Mouse (Mus musculus): ENCODE measurements around the gene Tubg1. TPM values are rescaled to one million over a fixed set of nuclear protein-coding genes. Genes with fewer than 3 reads are reported as not detected.

Gene Tubg1
- total RNA-seq, 2 experiments from 2014 or later, result 42.6 to 44.6 TPM

GRCm38 (mm10) chr11:101164677-101165580 is 45.2 kb downstream of the Tubg1 start:
- no peak for DNase-seq

- DNase-seq, result no peak
These were observed 46.6 kb downstream of the Tubg1 start for GRCm38 (mm10) chr11:101166357-101166756.

DNA sequence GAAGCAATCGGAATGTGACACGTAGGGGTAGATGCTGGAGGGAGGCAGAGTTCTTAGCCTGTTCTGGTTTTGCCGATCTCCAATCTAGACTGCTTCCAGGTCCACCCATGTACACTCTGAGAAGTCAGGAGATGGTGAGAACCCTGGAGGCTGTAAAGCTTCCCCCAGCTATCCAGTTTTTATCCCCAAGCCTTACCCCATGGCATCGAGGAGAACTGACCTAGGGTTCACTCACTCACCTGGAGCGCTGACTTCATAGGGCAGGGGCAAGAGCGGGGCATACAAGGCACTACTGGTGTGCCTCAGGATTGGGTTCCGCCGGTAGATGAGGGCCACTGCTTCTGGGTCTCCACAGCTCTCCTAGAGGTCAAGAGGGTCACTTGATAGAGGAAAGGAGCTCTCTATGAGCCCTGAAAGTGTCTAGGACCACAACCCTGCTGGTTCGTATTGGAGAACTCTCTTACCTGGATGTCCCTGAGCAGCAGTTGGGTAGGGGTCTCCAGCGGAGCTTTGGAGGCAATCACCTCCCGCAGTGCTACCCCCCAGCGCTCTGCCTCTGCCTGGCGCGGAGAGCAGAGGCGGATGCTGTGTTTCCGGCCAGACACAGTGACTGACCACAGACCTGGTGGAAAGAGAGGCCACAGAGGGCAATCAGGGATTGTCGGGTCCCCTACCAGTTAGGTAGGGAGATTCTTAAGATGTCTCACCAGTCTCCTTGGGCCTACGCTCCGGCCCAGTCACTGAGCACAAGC is 47.6 kb downstream of the Tubg1 start:
- DNase-seq, result no peak

GRCm38 (mm10) chr11:101167963-101168300 is 48.2 kb downstream of the Tubg1 start:
- no peak for DNase-seq

DNA sequence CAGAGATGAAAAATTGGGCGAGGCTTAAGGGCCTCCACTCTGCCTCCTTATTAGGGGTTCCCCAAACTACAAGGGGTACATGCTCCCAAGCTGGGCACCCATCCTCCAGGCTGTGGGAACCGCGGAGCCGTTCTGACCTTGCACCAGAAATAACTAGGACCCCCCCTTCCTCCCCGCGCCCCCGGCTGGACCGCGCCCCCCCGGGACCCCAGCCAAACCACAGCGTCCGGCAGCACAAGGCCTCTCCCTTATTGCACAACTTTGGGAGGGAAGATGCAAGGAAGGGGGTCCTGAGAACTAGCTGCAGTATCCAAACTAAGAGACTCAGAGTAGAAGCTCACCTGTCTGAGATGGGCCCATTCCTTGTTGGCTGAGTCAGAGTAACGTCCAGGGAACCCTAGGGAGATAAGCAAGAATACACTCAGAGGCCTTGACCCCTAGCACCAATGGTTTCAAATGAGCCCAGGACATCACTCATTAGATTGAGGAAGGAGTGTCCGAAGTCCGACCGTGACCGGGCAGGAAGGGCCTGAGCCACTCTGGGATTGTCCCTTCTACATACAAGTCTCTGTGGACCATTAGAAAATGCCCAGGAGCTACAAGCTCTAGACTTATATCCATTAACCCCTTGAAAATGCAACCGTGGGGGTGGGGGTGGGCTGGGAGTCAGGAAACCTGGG is 48.7 kb downstream of the Tubg1 start:
- DNase-seq, result peak; percentile 72

GRCm38 (mm10) chr11:101169301-101170107 is 49.8 kb downstream of the Tubg1 start:
- no peak for DNase-seq

DNA sequence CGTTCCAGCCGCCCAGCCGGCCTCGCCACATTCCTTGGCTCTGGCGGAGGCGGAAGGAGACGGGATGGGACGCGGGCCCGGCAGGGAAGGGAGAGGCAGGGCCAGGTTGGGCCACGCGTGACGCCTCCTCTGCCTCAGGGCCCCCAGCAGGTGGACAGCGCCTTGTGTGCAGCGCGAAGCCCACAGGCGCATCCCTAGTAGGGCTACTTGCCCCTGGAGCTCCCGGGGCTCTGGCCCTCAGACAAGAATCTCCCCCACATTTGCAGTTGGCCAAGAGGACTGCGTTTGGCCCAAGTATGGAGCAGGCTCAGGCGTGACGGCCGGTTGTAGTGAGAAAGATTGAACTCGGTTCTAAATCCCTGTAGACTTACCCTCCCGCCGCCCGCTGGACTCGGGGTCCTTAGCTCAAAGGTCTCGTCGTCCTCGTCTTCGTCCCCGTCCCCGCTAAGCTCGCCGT is 50.6 kb downstream of the Tubg1 start, which contains the start of gene Cntnap1:
Gene Cntnap1 (plus strand): TSS at position 170 of the 457 bp plus-strand sequence.
- peak; percentile 77 for DNase-seq

DNA sequence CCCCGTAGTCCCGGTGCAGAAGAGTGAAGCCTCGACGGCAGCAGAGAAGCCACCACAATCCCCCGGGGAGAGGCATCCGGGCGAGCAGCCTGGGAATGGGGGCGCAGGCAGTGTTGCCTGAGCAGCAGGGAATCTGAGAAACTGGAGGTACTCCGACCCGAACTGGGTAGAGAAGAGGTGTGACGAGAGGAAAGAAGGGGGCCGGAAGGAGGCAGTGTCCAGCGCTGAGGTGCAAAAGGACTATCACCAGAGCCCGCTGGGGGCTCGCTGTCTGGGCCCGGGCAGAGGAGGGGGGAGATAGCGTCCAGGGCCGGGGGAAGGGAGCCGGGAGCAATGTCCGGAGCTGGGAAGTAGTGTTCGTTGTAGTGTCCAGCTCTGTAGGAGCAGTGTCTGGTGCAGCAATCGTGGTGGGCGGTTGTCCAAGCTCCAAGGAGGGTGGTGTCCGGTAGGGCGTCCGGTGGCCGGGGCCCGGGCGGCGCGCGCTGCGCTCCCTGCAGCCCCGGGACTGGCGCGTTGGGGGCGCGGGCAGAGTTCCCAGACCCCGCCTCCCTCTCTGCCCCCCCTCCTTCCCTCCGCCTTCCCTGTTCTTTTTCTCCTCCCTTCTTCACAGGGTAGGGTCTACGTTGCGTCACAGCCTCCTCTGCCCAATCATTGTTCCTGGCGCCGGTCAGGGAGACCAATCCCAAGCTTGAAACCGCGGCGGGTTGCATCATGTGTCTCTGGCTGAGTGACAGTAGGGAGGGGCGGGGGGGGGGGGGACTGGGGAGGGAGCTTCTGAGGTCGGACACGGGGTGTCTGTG is 51.3 kb downstream of the Tubg1 start, which contains the start of gene Plekhh3:
Gene Plekhh3 (minus strand): TSS at position 541 of the 800 bp plus-strand sequence.
- peak; percentile 96 for DNase-seq

DNA sequence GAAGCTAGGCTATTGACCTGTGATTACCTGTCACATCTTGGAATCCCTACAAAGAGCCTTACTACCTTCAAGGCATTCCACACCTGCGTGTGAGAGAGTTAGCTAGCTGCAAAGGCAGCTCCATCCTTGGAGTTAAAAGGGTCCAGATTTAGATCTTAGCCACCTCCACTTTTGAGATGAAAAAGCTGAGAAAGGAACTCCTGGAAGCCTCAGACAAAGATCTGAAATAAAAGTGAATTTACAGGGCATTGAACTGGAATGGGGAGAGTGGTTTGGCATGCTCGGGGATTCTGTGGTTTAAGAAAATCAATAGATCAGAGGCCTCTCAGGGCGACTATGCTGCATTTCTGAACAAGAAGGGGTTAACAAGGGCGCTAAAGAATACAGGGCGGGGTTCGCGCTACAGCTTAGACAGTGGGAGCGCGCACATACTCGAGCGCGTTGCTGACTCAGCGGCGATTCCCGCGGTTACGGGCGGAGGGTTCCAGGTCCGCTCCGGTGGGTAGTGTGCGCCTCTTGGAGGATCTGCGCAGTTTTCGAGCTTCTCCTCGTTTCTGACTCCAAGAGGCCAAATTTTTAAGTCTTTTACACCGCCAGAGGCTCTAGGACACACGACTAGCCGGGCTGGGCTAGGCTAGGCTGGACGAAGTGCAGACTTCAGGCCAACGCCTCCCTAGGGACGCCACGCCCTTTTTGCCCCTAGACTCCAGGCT is 52.1 kb downstream of the Tubg1 start:
- DNase-seq, result peak; percentile 81

DNA sequence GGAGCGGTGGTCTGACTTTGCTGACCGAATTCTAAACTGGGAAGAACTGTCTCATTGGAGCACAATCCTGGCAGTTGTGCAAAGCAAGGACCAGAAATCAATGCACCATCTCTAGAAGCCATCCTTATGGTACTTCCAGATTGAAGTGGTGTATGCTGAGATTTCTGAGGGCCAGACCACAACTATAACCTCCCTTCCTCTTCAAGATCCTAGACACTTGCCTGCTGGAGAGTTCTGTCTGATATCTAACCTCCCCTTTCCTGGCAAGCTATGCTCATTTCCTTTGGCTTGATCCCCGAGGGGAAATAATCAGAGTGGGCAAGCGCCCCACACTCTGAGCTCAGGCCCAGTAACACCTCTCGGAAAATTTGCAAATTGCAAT is 52.7 kb downstream of the Tubg1 start:
- no peak for DNase-seq

- DNase-seq, result peak; percentile 74
These were observed 53.4 kb downstream of the Tubg1 start for GRCm38 (mm10) chr11:101173112-101173511.

DNA sequence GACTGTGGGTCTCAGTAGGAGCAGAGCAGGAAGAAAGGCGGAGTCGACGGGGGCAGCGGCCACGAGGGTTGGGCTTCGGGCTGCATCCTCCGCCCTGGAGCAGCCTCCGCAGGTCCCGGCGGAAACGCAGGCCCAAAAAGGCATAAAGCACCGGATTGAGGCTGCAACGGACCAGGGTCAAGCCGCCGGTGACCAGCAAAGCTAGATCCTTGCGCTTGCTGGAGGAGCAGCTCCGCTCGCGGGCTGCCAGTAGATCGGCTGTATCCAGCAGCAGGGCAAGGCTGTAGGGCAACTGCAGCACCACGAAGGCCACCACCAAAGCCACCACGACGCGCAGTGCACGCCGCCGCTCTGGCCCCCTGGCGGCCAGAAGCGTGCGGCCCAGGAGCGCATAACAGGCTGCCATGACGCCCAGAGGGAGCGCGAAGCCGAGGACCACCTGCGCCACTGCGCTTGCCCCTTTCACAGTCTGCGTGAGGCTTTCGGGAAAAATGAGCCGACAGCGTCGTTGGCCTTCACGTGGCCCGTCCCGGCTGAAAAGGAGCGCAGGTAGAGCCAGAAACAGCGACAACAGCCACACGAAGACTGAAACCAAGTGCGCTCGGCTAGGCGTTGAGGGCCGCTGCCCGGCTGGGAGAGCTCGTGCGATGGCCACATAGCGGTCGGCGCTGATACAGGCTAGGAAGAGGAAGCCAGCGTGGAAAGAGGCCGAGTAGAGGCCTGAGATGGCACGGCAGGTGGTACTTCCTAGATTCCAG is 54.1 kb downstream of the Tubg1 start:
- peak; percentile 85 for DNase-seq

DNA sequence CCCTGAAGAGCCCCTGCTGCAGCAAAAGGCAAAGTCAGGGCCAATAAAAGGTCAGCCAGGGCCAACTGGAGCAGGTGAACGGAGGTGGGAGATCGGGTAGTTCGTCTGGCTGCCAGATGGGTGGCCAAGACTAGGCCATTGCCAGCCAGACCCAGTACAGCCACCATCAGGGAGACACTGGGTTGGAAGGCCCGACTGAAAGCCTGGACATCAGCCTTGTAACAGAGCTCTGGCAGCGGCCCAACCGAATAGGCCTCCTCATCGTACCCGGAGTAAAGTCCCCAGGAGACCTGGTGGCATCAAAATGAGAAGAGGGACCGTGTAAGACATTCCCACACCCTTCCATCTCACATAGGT is 54.6 kb downstream of the Tubg1 start:
- no peak for DNase-seq

DNA sequence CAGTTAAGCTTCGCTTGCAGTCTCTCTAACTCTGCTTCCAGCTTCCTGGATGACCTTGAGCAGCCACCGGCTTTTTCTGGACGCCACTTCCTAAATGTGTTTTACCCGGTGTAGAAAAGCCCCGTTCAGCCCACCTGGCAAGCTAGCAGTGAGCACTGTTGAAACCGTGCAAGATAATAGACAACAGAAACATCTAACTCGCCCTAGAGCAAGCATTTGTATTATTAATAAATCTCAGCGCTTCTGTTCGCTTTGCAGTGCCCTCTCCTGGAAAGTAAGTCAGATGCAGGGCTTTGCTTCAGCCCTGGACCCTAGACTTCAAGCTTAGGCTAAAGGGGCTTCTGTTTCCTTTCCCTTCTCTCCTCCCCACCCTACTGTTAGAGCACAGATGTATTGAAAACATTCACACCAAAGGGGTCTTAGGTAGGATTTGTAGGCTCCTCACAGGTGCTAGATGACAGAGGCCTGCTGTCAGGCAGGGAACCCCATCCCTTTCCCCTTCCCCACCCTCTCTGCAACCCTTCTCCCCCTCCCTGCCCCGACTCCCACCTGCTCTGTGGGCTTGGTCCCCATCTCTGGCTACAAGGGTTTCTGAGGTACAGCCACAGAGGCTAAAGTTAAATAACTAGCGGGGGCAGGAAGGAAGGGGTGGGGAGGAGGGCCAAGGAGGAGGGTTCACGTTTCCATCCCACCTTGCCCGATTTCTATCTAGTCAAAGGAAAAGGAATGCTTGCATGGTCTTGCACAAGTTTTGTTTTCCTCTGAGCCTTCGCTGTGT is 55.3 kb downstream of the Tubg1 start, which contains the start of gene Ccr10:
Gene Ccr10 (minus strand): TSS at position 593 of the 778 bp plus-strand sequence.
- DNase-seq, result no peak

GRCm38 (mm10) chr11:101175636-101176116 is 55.9 kb downstream of the Tubg1 start:
- no peak for DNase-seq

All from adrenal gland, postnatal 10 days (tissue).